Mouse (Mus musculus) gastrocnemius, postnatal 4 days (tissue): Measurements from ENCODE around the gene Slc26a3. TPM values are rescaled to one million over a fixed set of nuclear protein-coding genes. Genes with fewer than 3 reads are reported as not detected.
"Not testable (repeated sequence)": the region's sequence is repeated elsewhere in the genome, so short reads cannot be mapped to it uniquely, and the experiment has no call there.

Source experiments
- DNase-seq, 2 experiments: peaks; one replicate each; pipeline ENCODE4 v3.0.0; 2021 to 2022; ENCODE audit warnings: low spot score in 2 of 2, mixed read lengths in 2 of 2
- total RNA-seq, 2 experiments: library from RNA; stranded (reverse); gene quantifications; 2 replicates each; pipeline ENCODE4 v1.2.3; 2021

Gene Slc26a3
- total RNA-seq, 2 experiments from 2014 or later: not detected

DNA sequence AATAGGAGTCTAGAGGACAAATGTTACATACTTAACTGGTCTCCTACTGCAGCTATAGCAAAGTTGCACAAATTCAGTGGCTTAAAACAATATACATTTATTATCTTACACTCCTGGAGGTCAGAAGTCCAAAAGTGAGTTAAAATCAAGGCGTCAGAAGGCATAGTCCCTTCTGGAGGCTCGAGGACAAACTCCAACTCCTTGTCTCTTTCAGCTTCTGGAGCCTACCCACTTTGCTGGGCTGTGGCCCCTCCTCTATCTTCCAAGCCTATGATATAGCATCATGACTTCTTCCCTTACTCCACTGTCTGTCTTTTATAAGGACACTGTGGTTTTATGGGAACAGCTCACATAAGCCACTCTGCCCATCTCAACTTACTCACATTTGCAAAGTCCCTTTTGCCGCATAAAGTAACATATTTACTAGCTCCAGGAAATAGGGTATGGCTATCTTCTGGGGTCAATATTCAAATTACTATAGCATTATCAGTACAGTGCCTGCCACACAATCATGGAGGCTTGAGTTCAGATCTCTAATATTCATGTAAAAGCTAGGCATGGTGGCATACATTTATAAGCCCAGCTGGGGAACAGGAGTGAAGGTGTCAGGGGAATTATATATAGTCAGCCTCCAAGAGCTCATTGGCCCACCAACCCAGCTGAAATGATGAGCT lies 31.4 kb downstream of the Slc26a3 start:
- no peak for DNase-seq

DNA sequence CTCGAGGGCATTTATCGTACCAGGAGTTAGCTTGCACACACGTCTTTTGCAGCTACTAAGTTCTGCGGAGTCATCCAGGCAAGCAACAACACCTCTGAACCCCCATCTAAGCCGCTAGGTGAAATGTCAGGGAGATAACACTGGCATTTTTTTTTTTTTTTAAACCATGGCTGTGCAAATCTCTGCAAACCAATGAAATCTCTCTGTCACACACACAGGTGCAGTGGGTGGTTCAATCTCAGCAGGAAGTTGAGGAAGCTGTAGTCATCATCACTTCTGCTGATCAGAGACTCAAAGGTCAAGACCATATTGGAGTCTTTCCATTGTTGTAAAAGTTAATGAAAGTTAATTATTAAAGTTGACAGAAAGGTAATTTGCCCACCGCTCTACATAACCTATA lies 47.1 kb downstream of the Slc26a3 start:
- DNase-seq: no peak

DNA sequence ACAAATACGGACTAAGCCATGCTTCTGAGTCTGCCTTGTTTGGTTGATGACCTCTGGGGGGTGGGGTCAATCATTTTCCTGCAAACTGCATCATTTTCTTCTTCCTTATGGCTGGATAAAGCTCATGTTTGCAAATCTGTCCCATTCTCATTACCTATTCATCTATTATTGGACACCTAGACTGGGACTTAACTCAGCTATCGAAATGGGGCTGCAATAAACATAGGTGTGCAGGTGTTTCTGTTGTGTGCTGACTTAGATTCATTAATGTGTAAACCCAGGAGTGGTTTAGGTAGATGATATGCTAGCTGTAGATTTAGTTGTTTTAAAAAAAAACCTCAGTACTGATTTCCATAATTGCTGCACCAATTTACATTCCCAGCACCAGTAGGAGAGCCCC lies 48.9 kb downstream of the Slc26a3 start:
- no peak for DNase-seq

DNA sequence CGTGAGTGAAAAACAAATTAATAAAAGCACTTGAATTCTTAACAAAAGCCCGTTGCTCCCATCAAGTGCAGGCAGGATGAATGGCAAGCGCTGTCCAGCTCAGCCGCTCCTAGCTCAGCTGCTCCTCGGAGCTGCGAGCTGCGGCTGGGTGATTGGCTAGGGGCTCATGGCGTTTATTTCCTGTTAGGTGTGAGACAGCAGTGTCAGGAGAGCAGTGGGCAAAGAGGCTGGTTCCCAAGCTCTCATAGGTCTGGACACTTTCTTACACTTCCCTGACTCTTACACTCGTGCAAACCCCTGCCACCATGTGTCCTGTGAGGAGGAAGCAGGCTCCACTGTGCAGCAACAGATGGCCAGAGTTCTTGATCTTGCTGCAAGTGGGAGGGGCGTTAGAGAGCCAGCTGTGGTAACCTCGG lies 53.5 kb downstream of the Slc26a3 start:
- peak in 1 of 2 experiments; percentile 20 for DNase-seq

DNA sequence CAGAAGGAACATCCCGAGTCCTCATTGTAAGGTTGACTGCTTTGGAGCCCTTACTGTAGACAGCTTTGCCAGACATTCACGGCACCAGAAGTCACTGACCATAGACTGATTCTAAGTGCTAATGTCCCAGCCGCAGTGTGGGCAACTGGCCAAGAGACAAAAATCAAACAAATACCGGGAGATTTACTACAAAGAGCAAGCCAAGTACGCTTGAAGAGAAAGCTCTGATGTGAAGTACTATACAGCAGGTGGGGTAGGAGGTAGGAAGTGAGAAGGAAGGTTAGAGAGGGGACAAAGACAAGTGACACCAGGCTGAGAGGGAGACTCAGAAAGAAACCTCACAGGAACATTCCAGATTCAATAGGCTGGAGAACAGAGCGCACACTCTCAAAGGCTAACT lies 54.2 kb downstream of the Slc26a3 start:
- no peak for DNase-seq

DNA sequence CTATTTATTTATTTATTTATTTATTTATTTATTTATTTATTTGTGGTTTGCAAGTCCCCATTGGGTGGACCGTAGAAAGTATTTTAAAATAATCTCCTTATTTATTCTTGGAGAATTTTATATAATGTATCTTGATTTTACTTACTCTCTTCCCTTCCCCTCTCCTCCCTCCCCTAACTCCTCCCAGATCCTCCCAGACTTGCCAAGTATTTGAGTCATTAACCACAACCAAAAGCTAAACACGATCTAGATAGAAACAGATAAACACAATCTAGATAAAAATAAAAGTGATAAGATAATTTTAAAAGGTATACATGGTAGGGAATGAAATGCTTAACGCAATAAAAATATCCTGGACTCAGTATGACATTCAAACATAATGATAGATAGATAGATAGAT lies 58.7 kb downstream of the Slc26a3 start:
- DNase-seq: no peak

DNA sequence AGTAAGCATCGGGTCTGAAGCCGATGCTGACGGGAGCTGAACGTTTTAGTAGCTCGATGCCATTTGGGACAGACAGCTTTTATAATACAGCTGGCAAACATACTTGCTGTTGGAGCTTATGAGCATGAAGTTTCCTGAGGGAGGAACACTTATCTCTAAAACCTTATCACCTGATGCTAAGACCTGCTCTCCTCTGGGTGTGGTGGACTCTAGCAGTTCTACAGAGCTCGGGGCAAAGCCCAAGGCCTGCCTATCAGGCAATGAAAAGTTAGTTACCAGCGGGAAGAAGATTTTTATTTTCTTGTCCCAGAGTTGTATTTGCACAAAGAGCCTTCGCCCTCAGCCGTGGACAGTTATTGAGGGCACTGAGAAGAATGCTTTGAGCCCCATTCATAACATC lies 65.6 kb downstream of the Slc26a3 start:
- DNase-seq: no peak

DNA sequence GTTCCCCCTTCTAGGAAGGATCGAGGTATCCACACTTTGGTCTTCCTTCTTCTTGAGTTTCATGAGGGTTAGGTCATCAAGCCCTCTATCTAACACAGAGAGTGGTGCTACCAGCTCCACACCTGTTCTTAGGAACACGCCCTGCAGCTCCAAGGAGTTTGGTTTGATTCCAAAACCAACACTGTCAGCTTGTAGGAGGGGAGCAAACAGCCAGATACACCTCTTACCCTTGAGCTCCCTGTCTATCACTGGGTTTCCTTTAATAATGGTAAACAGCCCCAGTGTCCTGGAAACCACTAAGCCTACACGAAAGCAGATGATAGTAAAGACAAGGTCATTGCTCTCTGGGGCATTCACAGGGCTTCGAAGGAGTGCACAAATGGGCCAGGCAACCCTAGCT lies 67.8 kb downstream of the Slc26a3 start:
- DNase-seq: no peak

DNA sequence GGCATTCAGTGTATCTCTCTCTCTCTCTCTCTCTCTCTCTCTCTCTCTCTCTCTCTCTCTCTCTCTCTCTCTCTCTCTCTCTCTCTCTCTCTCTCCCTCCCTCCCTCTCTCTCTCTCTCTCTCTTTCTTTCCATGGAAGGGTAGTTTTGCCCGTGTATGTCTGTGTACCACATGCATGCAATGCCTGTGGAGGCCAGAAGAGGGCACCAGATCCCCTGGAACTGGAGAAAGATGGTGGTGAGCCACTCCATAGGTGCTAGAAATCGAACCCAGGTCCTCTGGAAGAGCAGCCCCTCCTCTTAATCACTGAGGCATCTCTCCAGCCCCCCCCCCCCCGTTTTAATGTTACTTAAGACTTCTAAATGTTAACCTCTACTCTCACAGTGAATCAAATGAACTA lies 69.6 kb downstream of the Slc26a3 start:
- DNase-seq: not testable (repeated sequence)

DNA sequence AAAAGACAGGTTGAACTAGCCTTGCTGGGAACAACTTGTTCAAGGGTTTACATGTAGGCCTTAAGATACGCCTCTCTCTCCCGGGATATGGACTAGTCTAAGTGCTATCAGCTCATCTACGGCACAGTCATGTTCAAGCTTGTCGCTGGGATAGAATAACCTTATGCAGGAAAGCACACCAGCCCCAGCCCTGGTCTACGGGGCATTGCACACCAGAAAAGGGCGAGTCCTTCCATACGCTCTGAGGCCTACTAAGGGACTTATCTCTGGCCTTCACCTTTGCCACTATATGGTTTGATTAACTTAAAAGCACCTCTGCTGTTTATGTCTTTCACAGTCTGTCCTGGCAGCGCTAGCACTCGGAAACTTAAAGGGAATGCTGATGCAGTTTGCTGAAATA lies 70.7 kb downstream of the Slc26a3 start:
- DNase-seq: no peak

DNA sequence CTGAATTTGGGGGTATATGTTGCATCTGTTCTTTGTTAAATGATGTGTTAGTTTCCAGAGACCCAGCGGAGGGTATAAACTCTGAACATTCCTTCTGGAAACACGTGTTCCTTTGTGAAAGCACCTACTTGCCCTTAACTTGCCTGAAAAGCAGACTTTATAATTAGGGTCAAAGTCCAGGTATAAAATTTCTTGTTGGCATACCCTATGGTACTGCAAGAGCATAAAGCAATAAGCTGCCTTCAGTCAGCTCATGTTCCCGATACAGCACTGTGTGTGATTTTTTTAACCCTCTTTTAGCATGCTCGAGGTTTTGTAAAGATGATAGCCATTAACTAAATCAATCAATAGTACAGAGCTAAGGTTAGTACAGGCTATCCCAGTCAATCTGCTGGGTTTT lies 71.9 kb downstream of the Slc26a3 start:
- DNase-seq: no peak

DNA sequence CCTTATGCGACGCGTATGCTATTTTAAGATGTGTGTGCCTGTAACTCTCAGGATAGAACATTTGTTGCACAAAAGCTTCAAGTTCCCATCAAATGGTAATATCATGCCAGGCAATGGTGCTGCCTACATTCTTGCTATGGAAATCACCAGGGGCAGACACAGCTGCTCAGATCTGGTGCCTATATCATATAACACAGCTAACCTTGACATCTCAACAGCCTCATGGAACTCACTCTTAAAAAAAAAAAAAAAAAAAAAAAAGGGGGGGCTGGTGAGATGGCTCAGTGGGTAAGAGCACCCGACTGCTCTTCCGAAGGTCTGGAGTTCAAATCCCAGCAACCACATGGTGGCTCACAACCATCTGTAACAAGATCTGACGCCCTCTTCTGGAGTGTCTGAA lies 87.5 kb downstream of the Slc26a3 start:
- DNase-seq: not testable (repeated sequence)

DNA sequence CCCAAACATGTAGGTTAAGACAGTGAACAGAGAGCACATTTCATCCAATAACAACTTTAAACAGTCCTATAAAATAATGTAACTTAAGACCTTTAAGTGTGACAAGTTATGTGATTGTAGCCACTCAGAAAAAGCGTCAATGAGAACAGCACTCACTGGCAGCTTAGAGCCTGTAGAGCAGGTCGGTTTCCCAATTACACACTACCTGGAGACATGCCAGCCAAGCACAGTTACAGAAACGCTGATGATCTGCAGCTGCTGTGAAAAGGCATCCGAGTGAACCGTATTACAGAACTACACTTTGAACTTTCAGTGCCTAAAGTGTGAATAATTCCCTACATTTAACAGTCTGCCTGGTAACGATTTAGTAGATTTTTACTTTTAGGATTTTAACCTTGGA lies 95.8 kb downstream of the Slc26a3 start:
- peak in 1 of 2 experiments; percentile 21 for DNase-seq

DNA sequence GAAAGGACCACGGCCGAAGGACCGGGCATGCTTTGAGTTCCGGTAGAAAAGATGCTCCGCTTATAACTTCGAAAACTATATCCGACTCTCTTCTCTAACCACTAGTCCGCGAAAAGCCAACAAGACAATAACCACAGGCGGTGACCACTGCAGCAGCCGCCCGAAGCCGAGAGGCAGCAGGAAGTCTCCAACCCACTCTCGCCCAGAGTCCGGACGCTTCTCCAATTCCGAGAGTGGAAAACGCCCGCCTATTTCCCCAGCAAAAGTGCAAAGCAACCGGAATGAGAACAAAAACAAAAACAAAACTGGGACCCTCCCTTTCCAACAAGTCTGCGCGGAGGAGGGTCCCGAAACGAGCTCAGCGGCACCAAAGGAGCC lies 108.3 kb downstream of the Slc26a3 start:
- DNase-seq: no peak

DNA sequence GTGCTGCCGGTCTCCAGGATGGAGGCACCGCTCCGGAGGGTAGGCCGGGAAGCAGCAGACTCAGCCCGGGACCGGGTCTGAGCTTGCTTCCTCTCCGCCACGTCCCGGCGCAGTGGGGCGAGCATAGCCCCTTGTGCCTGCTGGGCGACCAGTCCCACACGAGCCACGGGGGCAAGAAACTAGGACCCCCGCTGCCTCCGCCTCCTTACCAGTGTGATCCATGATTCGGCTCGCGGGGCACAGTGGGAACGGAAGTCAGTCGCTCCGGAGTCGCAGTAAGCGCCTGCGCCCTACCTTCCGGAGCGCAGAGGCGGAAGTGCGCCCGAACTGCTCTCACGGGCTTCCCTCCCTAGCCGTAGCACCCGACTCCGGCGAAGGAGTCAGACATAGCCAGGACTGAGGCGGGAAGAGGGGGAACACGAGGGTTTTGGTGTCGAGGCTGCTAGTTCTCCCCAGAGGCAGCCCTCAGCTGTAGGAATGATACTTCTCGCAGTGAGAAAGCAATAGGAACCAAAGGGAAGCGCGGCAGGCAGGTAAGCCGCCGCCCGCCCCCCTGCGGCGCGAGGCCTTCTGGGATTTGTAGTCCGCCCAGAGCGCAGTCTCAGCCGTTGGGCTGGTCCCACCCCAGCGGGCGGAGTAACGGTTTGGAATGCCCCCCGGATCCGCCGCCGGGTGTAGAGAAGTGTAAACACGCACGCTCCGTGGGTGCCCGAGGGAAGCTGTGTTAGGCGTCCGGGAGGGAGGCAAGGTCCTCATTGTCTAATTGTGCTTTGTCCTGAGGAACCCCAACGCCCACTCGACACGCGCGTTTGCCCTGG lies 108.9 kb downstream of the Slc26a3 start, which contains the start of gene Cbll1:
Gene Cbll1 (minus strand): TSS at position 303 of the 818 bp plus-strand sequence.
- DNase-seq: peak; percentile 88 to 95

DNA sequence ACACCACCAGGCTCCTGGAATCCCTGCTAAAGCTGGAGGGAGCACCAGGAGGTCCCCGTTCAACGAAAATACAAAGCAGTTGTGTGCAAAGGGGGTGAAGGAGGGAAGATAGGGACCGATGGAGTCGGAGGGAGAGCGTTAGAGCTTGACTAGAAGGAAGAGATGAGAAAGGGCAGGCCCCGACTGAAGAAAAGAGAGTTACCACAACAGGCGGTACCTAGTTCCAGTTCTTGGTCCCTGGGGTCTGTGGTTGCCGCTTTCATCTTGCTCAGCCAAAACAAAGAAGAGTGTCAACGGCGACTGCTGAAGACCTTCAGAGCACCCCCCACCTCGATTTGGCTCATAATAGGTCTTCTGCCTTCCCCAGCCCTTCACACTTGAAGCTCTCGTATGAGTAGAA lies 109.5 kb downstream of the Slc26a3 start:
- no peak for DNase-seq

DNA sequence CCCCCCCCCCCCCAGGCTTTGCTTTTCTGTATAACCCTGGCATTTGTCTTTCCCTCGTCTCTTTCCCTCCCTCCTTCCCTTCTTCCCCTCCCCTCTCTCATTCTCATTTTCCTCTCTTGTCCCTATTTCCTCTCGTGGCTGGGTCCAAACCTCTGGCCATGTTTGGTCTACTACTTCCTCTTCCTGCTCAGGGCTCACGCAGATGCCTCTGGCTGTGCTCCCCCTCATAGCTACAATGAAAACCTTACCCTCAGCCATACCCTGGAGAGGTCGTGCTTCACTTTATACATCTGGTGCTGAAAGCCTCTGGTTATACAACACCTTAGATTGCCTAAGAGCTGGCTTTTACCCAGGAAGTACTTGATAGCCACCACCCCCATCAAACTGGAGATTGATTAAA lies 110.6 kb downstream of the Slc26a3 start:
- no peak for DNase-seq

DNA sequence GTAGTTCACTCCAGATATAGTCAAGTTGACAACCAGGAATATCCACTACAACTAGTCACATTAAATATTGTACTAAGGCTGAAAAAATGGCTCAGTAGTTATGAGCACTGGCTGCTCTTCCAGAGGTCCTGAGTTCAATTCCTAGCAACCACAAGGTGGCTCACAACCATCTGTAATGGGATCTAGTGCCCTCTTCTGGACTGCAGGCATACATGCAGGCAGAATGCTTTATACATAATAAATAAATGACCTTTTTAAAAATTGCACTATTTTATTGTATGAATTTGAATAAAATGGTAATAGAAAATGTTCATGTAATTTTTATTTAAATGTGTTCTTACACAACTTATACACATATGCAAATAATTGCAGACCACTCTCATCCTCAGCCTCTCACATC lies 112.5 kb downstream of the Slc26a3 start:
- no peak for DNase-seq

DNA sequence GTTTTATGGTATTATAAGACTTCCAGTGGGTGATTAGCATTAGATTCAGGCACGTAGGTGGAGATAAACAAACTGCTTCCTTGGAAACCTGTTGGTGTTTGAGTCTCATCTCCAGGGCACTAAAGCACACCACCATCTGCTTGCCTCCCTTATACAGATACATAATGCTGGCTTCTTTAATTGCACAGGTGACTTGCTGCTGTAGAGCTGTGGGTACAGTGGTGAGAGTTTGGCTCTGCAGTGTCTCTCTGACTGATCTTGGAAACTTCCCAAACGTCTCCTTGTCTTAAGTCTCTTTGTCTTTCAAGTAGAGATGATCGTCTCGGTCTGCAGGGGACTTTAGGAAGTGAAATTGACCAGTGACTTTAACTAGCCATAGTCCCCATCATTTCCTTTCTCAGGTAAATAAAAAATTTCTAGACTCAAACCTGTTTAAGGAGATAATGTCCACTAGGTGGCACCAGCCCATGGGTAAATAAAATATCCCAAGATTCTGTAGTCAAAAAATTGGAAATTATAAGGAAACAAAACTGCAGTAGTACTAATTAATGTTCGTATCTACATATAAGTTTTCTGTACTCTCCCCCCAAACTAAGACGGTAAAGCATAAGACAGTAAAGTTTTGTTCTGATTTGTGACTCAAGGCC lies 117.2 kb downstream of the Slc26a3 start:
- DNase-seq: no peak

DNA sequence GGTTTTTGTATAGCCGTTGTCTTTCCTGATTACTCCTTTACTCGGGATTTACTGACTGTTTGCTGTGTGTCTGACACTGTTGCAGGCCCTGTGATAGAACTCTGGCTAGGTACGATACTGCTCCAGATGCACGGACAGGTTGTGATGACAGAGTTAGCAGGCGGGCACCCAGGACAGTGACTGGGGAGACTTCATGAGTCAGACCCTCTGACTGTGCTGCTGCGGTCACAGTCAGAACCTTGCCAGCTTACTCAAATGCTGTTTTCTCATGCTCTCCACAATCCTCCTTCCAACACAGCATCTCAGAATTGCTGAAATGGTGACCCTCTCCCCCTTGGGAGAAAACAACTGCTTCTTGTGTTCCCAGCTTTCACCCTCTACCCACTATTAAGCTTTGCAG lies 117.8 kb downstream of the Slc26a3 start:
- DNase-seq: no peak

DNA sequence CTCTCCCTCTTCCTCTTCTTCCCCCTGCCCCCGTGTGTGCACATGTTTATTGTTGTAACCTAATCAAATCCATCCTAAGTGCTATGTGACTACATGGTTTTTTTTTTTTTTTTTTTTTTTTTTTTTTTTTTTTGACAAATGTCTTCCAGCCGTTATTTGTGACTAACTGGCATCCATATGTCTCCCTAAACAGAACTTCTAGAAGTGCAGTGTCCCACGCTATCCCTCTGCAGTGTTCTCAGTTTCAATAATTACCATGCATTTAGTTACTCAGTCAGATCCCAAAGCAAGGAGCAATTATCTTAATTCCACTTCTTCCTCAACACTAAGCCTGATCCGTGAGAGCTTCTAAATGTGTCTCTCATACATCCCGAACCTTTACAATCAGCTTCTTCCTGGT lies 120.5 kb downstream of the Slc26a3 start:
- DNase-seq: no peak
